16 mouse cellular contexts compared by ENCODE assay signal in the genomic region with DNA sequence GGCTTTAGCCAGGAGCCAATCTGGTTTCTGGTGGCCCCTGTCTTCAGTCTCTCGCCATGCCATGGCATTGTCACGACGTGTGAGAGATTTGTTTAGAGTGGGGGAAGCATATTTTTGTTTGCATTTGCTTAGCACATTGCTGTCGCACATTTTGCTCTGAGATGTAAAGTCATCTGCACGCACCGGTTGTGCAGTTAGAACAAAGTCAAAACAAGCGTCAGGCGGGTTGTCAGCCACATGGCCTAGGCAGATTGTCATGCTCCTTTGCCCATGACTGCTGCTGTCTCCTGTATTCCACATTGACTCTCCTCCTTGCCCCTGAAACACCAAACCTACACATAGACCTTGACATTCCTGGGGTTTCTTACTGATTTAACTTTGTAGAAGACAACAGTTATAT.
"Had no signal": no experiment of that assay in that cellular context is flagged by ENCODE, and none has a peak within 500 bp of the region (broad histone marks: within the 10 kb centered on the region; RNA-seq: fewer than 3 reads in every experiment).

No protein-coding gene starts in this region.

- H3K36me3 ChIP-seq: limb, embryonic 15.5 days; liver, embryonic 12.5 days; lung, embryonic 15.5 days; neural tube, embryonic 13.5 days had no signal

- H3K4me2 ChIP-seq: limb, embryonic 15.5 days; liver, embryonic 12.5 days; lung, embryonic 15.5 days; midbrain, embryonic 11.5 days; neural tube, embryonic 13.5 days had no signal

- H3K27ac ChIP-seq: layer of hippocampus, adult 2 months; limb, embryonic 15.5 days; liver, embryonic 12.5 days; lung, embryonic 15.5 days; macrophage; neural tube, embryonic 13.5 days; stomach, postnatal 0 days had no signal

- H3K4me3 ChIP-seq: layer of hippocampus, adult 2 months; limb, embryonic 15.5 days; liver, embryonic 12.5 days; lung, embryonic 15.5 days; megakaryocyte, embryonic 14.5 days; neural tube, embryonic 13.5 days had no signal

- H3K9me3 ChIP-seq: limb, embryonic 15.5 days; liver, embryonic 12.5 days; lung, embryonic 15.5 days; megakaryocyte, embryonic 14.5 days; neural tube, embryonic 13.5 days had no signal

- ATAC-seq: intestine, postnatal 0 days; liver, embryonic 12.5 days; midbrain, embryonic 16.5 days had no signal

- H3K9ac ChIP-seq: limb, embryonic 15.5 days; liver, embryonic 12.5 days; lung, embryonic 15.5 days; neural tube, embryonic 13.5 days had no signal

- H3K27me3 ChIP-seq: limb, embryonic 15.5 days; neural tube, embryonic 13.5 days had no signal

- DNase-seq: kidney, adult 8-10 months; kidney, postnatal 25 days; lung, postnatal 14 days; right cerebral cortex, postnatal 25 days; thymus, postnatal 4 days had no signal

- H3K4me1 ChIP-seq: liver, embryonic 12.5 days; megakaryocyte, embryonic 14.5 days had no signal
